Mouse (Mus musculus): ENCODE measurements at regions not wholly inside any gene's neighbourhood (a gene's known extent, or its start where the extent isn't known, plus 50 kb on each side); places are given as distances from the start of the nearest gene placed in this dataset.
A peak's percentile ranks its signal among the peaks of the same experiment; 100 is the strongest.

DNA sequence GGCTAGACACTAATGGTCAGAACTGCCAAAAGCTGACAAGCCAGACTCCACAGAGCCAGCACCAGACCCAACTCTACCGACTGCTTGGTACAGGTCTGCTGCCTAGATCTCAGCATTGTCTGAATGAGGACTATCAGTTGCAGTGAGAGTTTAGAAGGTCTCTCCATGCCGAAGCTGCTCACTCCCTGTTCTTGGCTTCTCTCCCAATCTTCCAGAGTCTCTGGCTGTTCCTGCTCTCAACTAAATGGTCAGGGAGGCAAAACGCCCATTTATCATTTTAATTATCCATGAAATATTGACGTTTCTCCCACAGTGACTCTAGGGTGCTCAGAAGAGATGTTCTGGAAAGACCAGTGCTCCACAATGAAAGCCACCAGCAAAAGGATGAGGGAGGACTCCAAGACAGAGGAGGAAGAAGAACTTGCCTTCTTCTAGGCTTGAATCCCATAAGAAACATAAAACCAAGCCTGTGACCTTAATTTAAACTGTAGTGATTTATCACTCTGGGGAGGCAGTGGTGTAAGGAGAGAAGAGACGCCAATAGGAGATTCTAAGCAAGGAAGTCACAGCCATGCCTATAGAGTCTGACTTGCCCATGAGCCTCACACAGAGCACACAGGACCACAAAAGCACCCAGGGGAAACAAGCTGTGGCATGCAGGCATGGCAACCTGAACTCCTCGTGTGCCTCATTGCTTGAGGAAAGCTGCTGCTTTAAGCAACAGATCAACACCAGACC, 112.2 kb upstream of the Pkdcc start:
- H3K9me3 ChIP-seq (replicated peaks) = no peaks in the 10 kb centered on the region
- H3K9ac ChIP-seq = no peak overlapping the region
- peaks cover 4% of the 10 kb centered on the region; the same call in 1 of the 2 replicates for H3K4me1 ChIP-seq
- H3K27me3 ChIP-seq (replicated peaks) = no peaks in the 10 kb centered on the region
- no peak overlapping the region for H3K27ac ChIP-seq
- ATAC-seq = no peak
- no peaks in the 10 kb centered on the region for H3K36me3 ChIP-seq
- no peak overlapping the region for H3K4me2 ChIP-seq
- H3K4me3 ChIP-seq = no peak overlapping the region
- 59% methylated on average over 6 of the region's 6 CpGs for WGBS (ENCODE audit: insufficient replicate concordance)

DNA sequence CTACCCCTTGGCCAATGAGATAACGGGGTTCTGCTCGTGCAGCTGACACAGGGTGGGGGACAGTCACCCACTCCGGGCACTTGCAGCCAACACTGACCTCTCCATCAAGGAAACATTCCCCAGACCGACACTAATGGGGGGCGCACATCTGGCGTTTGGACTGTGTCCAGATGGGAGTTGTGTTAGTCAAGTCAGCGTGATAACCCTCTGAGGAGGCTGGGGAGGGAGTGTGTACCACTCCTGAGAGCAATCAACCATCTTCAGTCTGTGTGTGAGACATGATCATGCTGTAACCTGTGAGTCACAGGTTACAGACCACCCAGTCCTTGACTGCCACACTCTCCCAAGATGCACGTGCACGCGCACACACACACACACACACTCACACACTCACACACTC, 106.9 kb upstream of the Pkdcc start:
- H3K9me3 ChIP-seq (replicated peaks) = no peaks in the 10 kb centered on the region
- no peaks in the 10 kb centered on the region for H3K27me3 ChIP-seq (replicated peaks)
- 0 out of 2 replicates have a peak, but pooled peaks have one; percentile 21 for ATAC-seq
- 51% methylated on average over 10 of the region's 10 CpGs for WGBS (ENCODE audit: insufficient replicate concordance)
- H3K9ac ChIP-seq = no peak overlapping the region
- H3K4me2 ChIP-seq = no peak overlapping the region
- no peaks in the 10 kb centered on the region for H3K36me3 ChIP-seq
- peaks cover 9% of the 10 kb centered on the region for H3K4me1 ChIP-seq
- no peak overlapping the region for H3K4me3 ChIP-seq
- no peak overlapping the region for H3K27ac ChIP-seq

DNA sequence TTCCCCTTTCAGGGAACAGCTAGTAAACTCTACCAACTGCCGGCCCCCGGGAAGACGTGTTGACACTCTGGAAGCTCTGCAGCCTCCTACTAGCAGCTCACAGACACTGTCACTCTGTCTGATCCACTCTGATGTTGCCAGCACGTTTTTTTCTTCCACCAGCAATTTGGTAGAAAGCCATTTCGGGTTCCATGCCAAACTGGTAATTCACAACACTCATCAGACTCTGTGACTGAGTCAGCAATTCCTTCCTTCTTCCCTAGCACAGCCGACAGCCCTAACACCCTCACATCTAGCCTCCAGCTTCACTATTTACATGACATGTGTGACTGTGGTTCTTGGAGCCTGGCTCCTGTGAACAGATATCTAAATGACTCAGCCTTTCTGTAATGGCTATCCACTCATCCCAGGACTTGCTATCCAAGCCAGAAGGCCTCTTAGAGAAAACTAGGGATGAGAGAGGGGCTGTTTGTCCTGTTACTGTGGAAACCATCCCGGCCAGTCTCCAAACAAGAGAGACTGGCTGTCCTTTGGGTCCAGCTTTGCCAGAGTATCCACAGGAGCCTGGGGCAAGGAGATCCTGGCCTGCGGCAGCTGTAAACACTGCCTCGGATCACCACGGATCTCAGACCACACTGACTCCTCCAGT, 105.2 kb upstream of the Pkdcc start:
- Histone ChIP-seq H3K4me2 (no peak overlapping the region), H3K9me3 (replicated peaks) (no peaks in the 10 kb centered on the region), H3K4me1 (peaks cover 15% of the 10 kb centered on the region), H3K27ac (peak overlapping the region; percentile 68), H3K27me3 (replicated peaks) (no peaks in the 10 kb centered on the region), H3K4me3 (no peak overlapping the region), H3K9ac (no peak overlapping the region), H3K36me3 (no peaks in the 10 kb centered on the region)
- WGBS (ENCODE audit: insufficient replicate concordance) = 35% methylated on average over 10 of the region's 10 CpGs
- no peak for ATAC-seq

DNA sequence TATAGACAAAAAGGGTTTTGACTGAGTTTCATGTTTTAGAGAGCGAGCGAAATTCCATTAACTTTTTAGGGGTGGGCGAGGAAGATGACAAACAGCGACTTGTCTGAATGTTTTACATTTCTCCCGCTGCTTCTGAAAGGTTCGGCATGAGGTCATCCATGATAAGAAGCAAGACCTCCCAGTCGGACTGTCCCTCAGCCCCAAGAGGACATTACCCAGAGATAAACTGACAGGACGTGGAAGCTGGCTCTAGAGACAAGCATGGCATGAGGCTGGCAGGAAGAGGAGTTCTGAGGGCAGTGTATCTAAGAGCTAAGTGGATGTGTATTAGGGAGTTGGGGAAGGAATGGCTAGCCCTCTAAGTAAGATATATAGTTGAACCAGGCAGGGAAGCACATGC, 104.5 kb upstream of the Pkdcc start:
- Histone ChIP-seq H3K36me3 (no peaks in the 10 kb centered on the region), H3K4me1 (peaks cover 18% of the 10 kb centered on the region), H3K9me3 (replicated peaks) (no peaks in the 10 kb centered on the region), H3K4me2 (no peak overlapping the region), H3K4me3 (no peak overlapping the region), H3K9ac (no peak overlapping the region), H3K27me3 (replicated peaks) (no peaks in the 10 kb centered on the region), H3K27ac (peak overlapping the region; percentile 68)
- 31% methylated on average over 8 of the region's 8 CpGs for WGBS (ENCODE audit: insufficient replicate concordance)
- ATAC-seq = 0 out of 2 replicates have a peak, but pooled peaks have one; percentile 42

- Histone ChIP-seq H3K27ac (no peak overlapping the region), H3K4me1 (peaks cover 11% of the 10 kb centered on the region; the same call in 1 of the 2 replicates), H3K4me2 (no peak overlapping the region), H3K9ac (no peak overlapping the region), H3K27me3 (replicated peaks) (no peaks in the 10 kb centered on the region), H3K36me3 (no peaks in the 10 kb centered on the region), H3K9me3 (replicated peaks) (no peaks in the 10 kb centered on the region), H3K4me3 (no peak overlapping the region)
- WGBS (ENCODE audit: insufficient replicate concordance) = 56% methylated on average over 4 of the region's 4 CpGs
- no peak for ATAC-seq
Observed at GRCm38 (mm10) chr17:83115146-83115545, 99.9 kb upstream of the Pkdcc start.

DNA sequence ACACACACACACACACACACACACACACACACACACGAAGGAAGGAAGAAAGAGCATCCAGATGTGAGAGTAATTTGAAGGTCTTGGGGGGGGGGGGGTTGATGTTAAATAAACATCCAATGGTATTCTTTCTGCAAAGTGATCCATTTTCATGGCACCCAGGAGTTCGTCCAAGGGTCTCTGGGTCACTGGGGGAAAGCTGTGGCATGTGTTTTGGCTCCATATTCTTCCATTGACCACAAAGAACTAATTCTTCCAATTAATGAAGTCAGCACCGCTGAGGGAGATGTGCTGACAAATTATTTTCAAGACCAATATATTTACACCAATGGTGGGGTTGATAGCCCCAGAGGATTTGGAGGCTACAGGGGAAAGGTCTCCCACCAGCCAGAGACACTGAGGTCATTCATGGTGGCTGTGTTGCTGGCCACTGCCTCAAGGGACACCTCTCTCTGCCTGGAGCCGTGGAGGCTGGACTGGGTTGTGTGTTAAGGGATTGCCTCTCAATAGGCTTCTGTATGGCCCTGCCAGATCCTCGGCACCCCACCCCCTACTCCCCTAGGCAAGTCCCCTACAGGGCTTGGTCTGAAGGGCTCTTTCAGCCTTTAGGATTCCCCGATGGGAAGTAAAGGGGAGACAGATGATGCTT, 99.1 kb upstream of the Pkdcc start:
- no peak overlapping the region for H3K27ac ChIP-seq
- peaks cover 9% of the 10 kb centered on the region; the same call in 1 of the 2 replicates for H3K4me1 ChIP-seq
- no peak overlapping the region for H3K4me2 ChIP-seq
- ATAC-seq = no peak
- H3K9ac ChIP-seq = no peak overlapping the region
- H3K27me3 ChIP-seq (replicated peaks) = 0 out of 2 replicates have a peak, but pooled peaks cover 4% of the 10 kb centered on the region
- no peaks in the 10 kb centered on the region for H3K9me3 ChIP-seq (replicated peaks)
- 51% methylated on average over 6 of the region's 6 CpGs for WGBS (ENCODE audit: insufficient replicate concordance)
- no peaks in the 10 kb centered on the region for H3K36me3 ChIP-seq
- no peak overlapping the region for H3K4me3 ChIP-seq

DNA sequence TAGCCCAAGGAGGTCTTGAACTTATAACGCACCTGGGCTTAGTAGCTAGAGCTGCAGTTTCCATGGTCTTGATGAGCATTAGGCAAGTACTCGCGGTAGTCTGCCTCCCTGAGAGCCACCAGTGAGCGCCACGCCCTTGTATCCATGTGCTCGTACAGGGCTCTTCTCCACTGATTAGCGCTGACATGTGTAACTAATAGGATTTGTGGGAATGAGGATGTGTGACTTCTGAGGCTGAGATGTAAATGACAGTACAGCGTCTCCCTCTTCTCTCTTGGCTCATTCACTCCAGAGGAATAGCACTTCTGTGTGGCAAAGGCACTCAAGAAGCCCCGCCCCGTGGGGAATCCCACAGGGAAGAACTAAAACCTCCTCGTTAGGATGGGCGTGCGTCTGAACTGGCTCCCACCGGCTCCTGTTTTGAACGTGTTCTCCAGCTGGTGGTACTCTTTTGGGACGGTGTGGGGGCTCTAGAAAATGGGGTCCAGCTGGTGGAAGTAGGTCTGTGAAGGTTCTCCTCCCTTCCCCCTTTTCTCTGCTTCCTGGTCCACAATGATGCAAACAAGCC, 94.3 kb upstream of the Pkdcc start:
- no peaks in the 10 kb centered on the region for H3K36me3 ChIP-seq
- no peak overlapping the region for H3K4me3 ChIP-seq
- H3K27me3 ChIP-seq (replicated peaks) = peaks cover 30% of the 10 kb centered on the region
- H3K9ac ChIP-seq = no peak overlapping the region
- peaks cover 30% of the 10 kb centered on the region for H3K4me1 ChIP-seq
- H3K9me3 ChIP-seq (replicated peaks) = no peaks in the 10 kb centered on the region
- no peak overlapping the region for H3K27ac ChIP-seq
- ATAC-seq = no peak
- WGBS (ENCODE audit: insufficient replicate concordance) = 59% methylated on average over 16 of the region's 16 CpGs
- H3K4me2 ChIP-seq = no peak overlapping the region

DNA sequence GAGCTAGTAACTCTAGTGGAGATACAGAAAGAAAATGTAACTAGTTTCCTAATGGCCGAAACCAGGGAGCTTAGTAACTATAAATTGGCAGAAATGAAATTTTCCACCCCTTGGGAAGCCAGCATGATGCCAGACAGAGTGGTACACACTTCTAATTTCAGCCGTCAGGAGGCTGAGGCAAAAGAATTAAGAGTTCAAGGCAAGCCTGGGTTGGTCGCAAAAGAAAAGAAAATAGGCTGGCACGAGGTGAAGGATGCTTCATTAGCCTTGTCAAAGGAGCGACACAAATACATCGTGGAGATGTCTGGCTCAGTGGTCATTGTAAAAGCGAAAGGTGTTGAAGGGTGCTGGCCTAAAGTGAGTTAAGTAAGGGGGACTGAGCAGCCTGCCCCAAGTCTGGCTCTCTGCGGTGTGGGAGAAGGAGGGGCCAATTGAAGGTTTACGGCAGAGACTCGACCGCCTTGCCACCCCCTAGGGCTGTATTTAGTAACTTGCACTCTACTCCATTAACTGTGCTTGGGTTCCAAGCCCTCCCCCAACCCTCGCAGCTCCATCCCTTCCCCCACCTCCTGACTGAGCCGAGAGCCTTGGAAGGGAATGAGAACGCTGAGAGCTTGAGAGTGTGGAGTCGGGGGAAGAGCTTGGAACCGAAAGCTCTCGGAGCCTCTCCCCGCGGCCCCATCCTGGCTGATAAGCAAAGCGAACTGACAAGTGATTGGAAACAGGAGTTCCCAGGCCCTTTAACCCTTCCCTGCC, 92.4 kb upstream of the Pkdcc start:
- H3K4me2 ChIP-seq = peak overlapping the region; percentile 67
- peaks cover 36% of the 10 kb centered on the region for H3K27me3 ChIP-seq (replicated peaks)
- WGBS (ENCODE audit: insufficient replicate concordance) = 7% methylated on average over 20 of the region's 20 CpGs
- peak; percentile 50; the same call in 1 of the 2 replicates for ATAC-seq
- H3K4me1 ChIP-seq = peaks cover 30% of the 10 kb centered on the region
- H3K9ac ChIP-seq = no peak overlapping the region
- no peaks in the 10 kb centered on the region for H3K36me3 ChIP-seq
- H3K27ac ChIP-seq = no peak overlapping the region
- no peaks in the 10 kb centered on the region for H3K9me3 ChIP-seq (replicated peaks)
- peak overlapping the region; percentile 44 for H3K4me3 ChIP-seq

- Histone ChIP-seq H3K4me3 (no peak overlapping the region), H3K9me3 (replicated peaks) (no peaks in the 10 kb centered on the region), H3K27ac (no peak overlapping the region), H3K4me1 (peaks cover 30% of the 10 kb centered on the region), H3K27me3 (replicated peaks) (peaks cover 36% of the 10 kb centered on the region), H3K4me2 (no peak overlapping the region), H3K9ac (no peak overlapping the region), H3K36me3 (no peaks in the 10 kb centered on the region)
- no peak for ATAC-seq
Observed at GRCm38 (mm10) chr17:83125057-83125456, 90.0 kb upstream of the Pkdcc start.

GRCm38 (mm10) chr17:83127842-83128241, 87.2 kb upstream of the Pkdcc start:
- no peak overlapping the region for H3K4me2 ChIP-seq
- peaks cover 23% of the 10 kb centered on the region for H3K4me1 ChIP-seq
- H3K27ac ChIP-seq = no peak overlapping the region
- H3K36me3 ChIP-seq = no peaks in the 10 kb centered on the region
- no peak for ATAC-seq
- H3K9ac ChIP-seq = no peak overlapping the region
- WGBS (ENCODE audit: insufficient replicate concordance) = 63% methylated on average over 6 of the region's 6 CpGs
- no peak overlapping the region for H3K4me3 ChIP-seq
- no peaks in the 10 kb centered on the region for H3K9me3 ChIP-seq (replicated peaks)
- H3K27me3 ChIP-seq (replicated peaks) = peaks cover 20% of the 10 kb centered on the region

DNA sequence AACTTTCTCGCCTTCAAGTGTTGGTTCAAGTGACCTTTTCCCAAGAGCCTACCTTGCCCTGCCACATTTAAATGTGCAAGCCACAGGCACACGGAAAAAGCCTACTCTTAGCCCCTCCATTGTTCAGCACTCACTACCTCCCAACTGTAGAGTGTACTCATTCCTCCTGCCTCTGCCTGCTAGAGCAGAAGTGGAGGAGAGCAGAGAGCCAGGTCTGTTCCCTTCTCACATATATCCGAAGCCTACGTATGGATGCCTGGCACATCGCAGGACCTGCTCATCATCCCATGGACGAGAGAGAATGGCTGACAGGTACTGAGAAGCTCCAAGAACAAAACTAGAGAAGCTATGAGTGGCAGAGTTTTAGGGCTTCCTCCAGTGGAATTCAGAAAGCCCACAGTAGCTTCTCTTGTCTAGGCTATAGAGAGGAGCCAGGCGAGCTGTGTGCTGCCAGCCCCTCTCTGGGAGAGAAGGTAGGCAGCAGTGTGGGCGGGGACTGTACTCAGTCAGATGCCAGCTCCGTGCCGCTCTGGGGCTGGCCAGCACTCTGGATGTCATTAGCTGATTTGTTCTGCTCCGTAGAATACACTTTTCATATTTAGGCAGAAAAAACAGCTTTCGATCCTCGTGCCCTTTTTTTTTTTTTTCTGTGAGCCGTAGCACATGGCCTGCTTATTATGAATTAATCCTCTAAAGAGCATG, 86.1 kb upstream of the Pkdcc start:
- Histone ChIP-seq H3K27me3 (replicated peaks) (peaks cover 10% of the 10 kb centered on the region), H3K9me3 (replicated peaks) (no peaks in the 10 kb centered on the region), H3K9ac (no peak overlapping the region), H3K4me3 (no peak overlapping the region), H3K36me3 (no peaks in the 10 kb centered on the region), H3K4me1 (peaks cover 12% of the 10 kb centered on the region), H3K27ac (no peak overlapping the region), H3K4me2 (no peak overlapping the region)
- no peak for ATAC-seq
- 67% methylated on average over 14 of the region's 14 CpGs for WGBS (ENCODE audit: insufficient replicate concordance)
